Mouse (Mus musculus): Measurements from ENCODE around the gene Acp1. TPM values are rescaled to one million over a fixed set of nuclear protein-coding genes. Genes with fewer than 3 reads are reported as not detected.

The Acp1 gene
- polyA plus RNA-seq, 1 experiment = 90.3 TPM

GRCm38 (mm10) chr12:30910860-30911259, 529 bp downstream of the Acp1 start:
- H3K27ac ChIP-seq (ENCODE audit: insufficient read depth, low read length) = peak overlapping the region; percentile 34
- TF ChIP-seq POLR2A (IDR thresholded peaks at IDR 0.05; ENCODE audit: low read depth, low read length) (no peak; the same call in 1 of the 2 replicates), CTCF (IDR thresholded peaks at IDR 0.05; ENCODE audit: borderline replicate concordance, insufficient read depth, low read length) (no peak)
- no peaks in the 10 kb centered on the region for H3K4me1 ChIP-seq (ENCODE audit: control insufficient read depth, insufficient read depth, low read length)
- H3K4me3 ChIP-seq (ENCODE audit: insufficient read depth, low read length) = peak overlapping the region; percentile 85

- H3K4me3 ChIP-seq (ENCODE audit: insufficient read depth, low read length) = no peak overlapping the region
- TF ChIP-seq POLR2A (IDR thresholded peaks at IDR 0.05; ENCODE audit: low read depth, low read length) (no peak), CTCF (IDR thresholded peaks at IDR 0.05; ENCODE audit: borderline replicate concordance, insufficient read depth, low read length) (no peak)
Observed at GRCm38 (mm10) chr12:30909881-30910280, 1.5 kb downstream of the Acp1 start.

GRCm38 (mm10) chr12:30908658-30909057, 2.7 kb downstream of the Acp1 start:
- Histone ChIP-seq H3K4me1 (ENCODE audit: control insufficient read depth, insufficient read depth, low read length) (no peaks in the 10 kb centered on the region), H3K4me3 (ENCODE audit: insufficient read depth, low read length) (no peak overlapping the region), H3K27ac (ENCODE audit: insufficient read depth, low read length) (no peak overlapping the region)
- no peak for TF ChIP-seq POLR2A (IDR thresholded peaks at IDR 0.05; ENCODE audit: low read depth, low read length)
- TF ChIP-seq CTCF (IDR thresholded peaks at IDR 0.05; ENCODE audit: borderline replicate concordance, insufficient read depth, low read length) = no peak

More at GRCm38 (mm10) chr12:30909881-30910280, 1.5 kb downstream of the Acp1 start:
- H3K4me1 ChIP-seq (ENCODE audit: control insufficient read depth, insufficient read depth, low read length) = no peaks in the 10 kb centered on the region
- H3K27ac ChIP-seq (ENCODE audit: insufficient read depth, low read length) = no peak overlapping the region

GRCm38 (mm10) chr12:30897039-30897438, 14.3 kb downstream of the Acp1 start:
- TF ChIP-seq CTCF (IDR thresholded peaks at IDR 0.05; ENCODE audit: borderline replicate concordance, insufficient read depth, low read length) (no peak), POLR2A (IDR thresholded peaks at IDR 0.05; ENCODE audit: low read depth, low read length) (no peak)
- Histone ChIP-seq H3K4me3 (ENCODE audit: insufficient read depth, low read length) (no peak overlapping the region), H3K4me1 (ENCODE audit: control insufficient read depth, insufficient read depth, low read length) (no peaks in the 10 kb centered on the region), H3K27ac (ENCODE audit: insufficient read depth, low read length) (no peak overlapping the region)

- H3K4me1 ChIP-seq (ENCODE audit: control insufficient read depth, insufficient read depth, low read length) = no peaks in the 10 kb centered on the region
- no peak for TF ChIP-seq CTCF (IDR thresholded peaks at IDR 0.05; ENCODE audit: borderline replicate concordance, insufficient read depth, low read length)
- no peak for TF ChIP-seq POLR2A (IDR thresholded peaks at IDR 0.05; ENCODE audit: low read depth, low read length)
- no peak overlapping the region for H3K4me3 ChIP-seq (ENCODE audit: insufficient read depth, low read length)
- H3K27ac ChIP-seq (ENCODE audit: insufficient read depth, low read length) = no peak overlapping the region
Observed at GRCm38 (mm10) chr12:30891438-30891837, 20.0 kb downstream of the Acp1 start.

GRCm38 (mm10) chr12:30890067-30890466, 21.3 kb downstream of the Acp1 start:
- H3K27ac ChIP-seq (ENCODE audit: insufficient read depth, low read length) = no peak overlapping the region

GRCm38 (mm10) chr12:30888003-30888402, 23.4 kb downstream of the Acp1 start:
- TF ChIP-seq CTCF (IDR thresholded peaks at IDR 0.05; ENCODE audit: borderline replicate concordance, insufficient read depth, low read length) = no peak
- TF ChIP-seq POLR2A (IDR thresholded peaks at IDR 0.05; ENCODE audit: low read depth, low read length) = no peak
- Histone ChIP-seq H3K27ac (ENCODE audit: insufficient read depth, low read length) (no peak overlapping the region), H3K4me1 (ENCODE audit: control insufficient read depth, insufficient read depth, low read length) (no peaks in the 10 kb centered on the region), H3K4me3 (ENCODE audit: insufficient read depth, low read length) (no peak overlapping the region)

More at GRCm38 (mm10) chr12:30890067-30890466, 21.3 kb downstream of the Acp1 start:
- no peaks in the 10 kb centered on the region for H3K4me1 ChIP-seq (ENCODE audit: control insufficient read depth, insufficient read depth, low read length)
- no peak for TF ChIP-seq CTCF (IDR thresholded peaks at IDR 0.05; ENCODE audit: borderline replicate concordance, insufficient read depth, low read length)
- no peak for TF ChIP-seq POLR2A (IDR thresholded peaks at IDR 0.05; ENCODE audit: low read depth, low read length)
- H3K4me3 ChIP-seq (ENCODE audit: insufficient read depth, low read length) = no peak overlapping the region

GRCm38 (mm10) chr12:30885891-30886290, 25.5 kb downstream of the Acp1 start:
- no peaks in the 10 kb centered on the region for H3K4me1 ChIP-seq (ENCODE audit: control insufficient read depth, insufficient read depth, low read length)
- H3K27ac ChIP-seq (ENCODE audit: insufficient read depth, low read length) = no peak overlapping the region
- H3K4me3 ChIP-seq (ENCODE audit: insufficient read depth, low read length) = no peak overlapping the region
- TF ChIP-seq POLR2A (IDR thresholded peaks at IDR 0.05; ENCODE audit: low read depth, low read length) (no peak), CTCF (IDR thresholded peaks at IDR 0.05; ENCODE audit: borderline replicate concordance, insufficient read depth, low read length) (no peak)

- Histone ChIP-seq H3K4me3 (ENCODE audit: insufficient read depth, low read length) (peak overlapping the region; percentile 24), H3K4me1 (ENCODE audit: control insufficient read depth, insufficient read depth, low read length) (no peaks in the 10 kb centered on the region), H3K27ac (ENCODE audit: insufficient read depth, low read length) (no peak overlapping the region)
- no peak for TF ChIP-seq CTCF (IDR thresholded peaks at IDR 0.05; ENCODE audit: borderline replicate concordance, insufficient read depth, low read length)
- TF ChIP-seq POLR2A (IDR thresholded peaks at IDR 0.05; ENCODE audit: low read depth, low read length) = no peak
Observed at GRCm38 (mm10) chr12:30884622-30885230, 26.7 kb downstream of the Acp1 start.

- H3K4me3 ChIP-seq (ENCODE audit: insufficient read depth, low read length) = peak within 1 kb of the TSS; percentile 24
- no peaks in the 10 kb centered on the region for H3K4me1 ChIP-seq (ENCODE audit: control insufficient read depth, insufficient read depth, low read length)
- H3K27ac ChIP-seq (ENCODE audit: insufficient read depth, low read length) = no peak within 1 kb of the TSS
- TF ChIP-seq CTCF (IDR thresholded peaks at IDR 0.05; ENCODE audit: borderline replicate concordance, insufficient read depth, low read length) (no peak), POLR2A (IDR thresholded peaks at IDR 0.05; ENCODE audit: low read depth, low read length) (no peak)
Observed at GRCm38 (mm10) chr12:30883986-30884621, 27.3 kb downstream of the Acp1 start, which contains the start of gene Alkal2. TSS of gene Alkal2 (plus strand) at chr12:30884322.

All from embryonic fibroblast, embryonic 13.5 days (primary cell).